ENCODE assay signal across 21 mouse cellular contexts in the genomic region with DNA sequence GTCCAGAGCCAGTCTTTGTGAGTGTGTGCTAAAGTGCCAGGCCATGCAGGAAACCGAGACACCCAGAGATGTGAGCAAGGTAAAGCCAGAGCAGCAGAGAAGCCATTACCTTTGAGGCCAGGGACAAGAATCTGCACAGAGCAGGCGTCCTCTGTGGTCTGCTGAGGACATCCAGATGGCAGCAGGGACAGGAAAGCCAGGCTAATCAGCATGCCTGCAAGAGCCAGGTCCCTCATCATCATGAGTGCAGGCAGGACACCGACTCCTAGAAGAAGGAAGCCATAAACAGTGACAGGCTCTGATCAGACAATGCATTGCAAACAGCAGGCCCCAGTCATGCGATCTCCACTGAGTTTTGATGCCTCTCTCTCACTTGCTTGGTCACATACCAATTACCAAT. TPM values are rescaled to one million over a fixed set of nuclear protein-coding genes. Genes with fewer than 3 reads are reported as not detected.
"Had no signal": no experiment of that assay in that cellular context is flagged by ENCODE, and none has a peak within 500 bp of the region (broad histone marks: within the 10 kb centered on the region; RNA-seq: fewer than 3 reads in every experiment).

No protein-coding gene starts in this region.

- H3K27ac ChIP-seq: liver, embryonic 15.5 days; midbrain, embryonic 13.5 days; midbrain, embryonic 15.5 days; neural tube, embryonic 12.5 days had no signal

- H3K4me1 ChIP-seq: midbrain, embryonic 15.5 days; neural tube, embryonic 12.5 days had no signal

- DNase-seq: lung, adult 18-20 months; lung, postnatal 10 days; lung, postnatal 4 days; right cerebral cortex, postnatal 14 days; spleen, adult 18-20 months; thymus, adult 18-20 months; thymus, postnatal 25 days; thymus, postnatal 4 days had no signal

- H3K36me3 ChIP-seq: liver, embryonic 15.5 days; midbrain, embryonic 13.5 days; midbrain, embryonic 15.5 days; neural tube, embryonic 12.5 days had no signal

- H3K9me3 ChIP-seq: liver, embryonic 15.5 days; midbrain, embryonic 13.5 days; midbrain, embryonic 15.5 days; neural tube, embryonic 12.5 days had no signal

- H3K27me3 ChIP-seq: liver, embryonic 15.5 days; midbrain, embryonic 13.5 days; midbrain, embryonic 15.5 days; neural tube, embryonic 12.5 days had no signal

- H3K4me3 ChIP-seq: liver, embryonic 15.5 days; midbrain, embryonic 13.5 days; midbrain, embryonic 15.5 days; neural tube, embryonic 12.5 days had no signal

- ATAC-seq: midbrain, embryonic 13.5 days; midbrain, embryonic 15.5 days had no signal

RNA-seq across cellular contexts. Expression of a gene that starts 5.9 kb away (rescaled TPM):
- total RNA-seq: monocyte, adult 5-6 weeks; neutrophil, adult 5-6 weeks had no signal

RNA-seq across cellular contexts. Expression of a gene that starts 35.0 kb away (rescaled TPM):
- total RNA-seq: monocyte, adult 5-6 weeks; neutrophil, adult 5-6 weeks had no signal
- polyA plus RNA-seq: liver, embryonic 15.5 days; lung, embryonic 14.5 days; lung, embryonic 16.5 days; midbrain, embryonic 11.5 days; midbrain, embryonic 13.5 days; neural tube, embryonic 12.5 days; neural tube, embryonic 14.5 days; stomach, embryonic 14.5 days; stomach, embryonic 16.5 days; urinary bladder, adult 2 months had no signal
